Mouse (Mus musculus) stomach, embryonic 14.5 days (tissue): ENCODE measurements around the gene Slc39a9. TPM values are rescaled to one million over a fixed set of nuclear protein-coding genes. Genes with fewer than 3 reads are reported as not detected.

Source experiments
- ATAC-seq: fragments of 200-750 bp; cut with Nextera tagmentation; 2 replicates; pipeline ENCODE4 v1.8.0; 2017; ENCODE audit warnings: low read depth, moderate TSS enrichment; ENCODE audit not compliant: insufficient number of reproducible peaks, insufficient read depth, low FRiP score
- H3K27ac ChIP-seq: fragments of 300-500 bp; sonication (generic); 2 replicates; pipeline ENCODE4 v1.5.1; 2014; ENCODE audit warnings: mild to moderate bottlenecking, low read length, moderate library complexity, mixed read lengths
- H3K27me3 ChIP-seq: fragments of 300-500 bp; sonication (generic); 2 replicates; pipeline ENCODE4 v1.6.1; 2014; ENCODE audit warnings: low read length, control low read depth, mixed read lengths; ENCODE audit not compliant: control insufficient read depth, insufficient read depth
- H3K36me3 ChIP-seq: fragments of 300-500 bp; sonication (generic); 2 replicates; pipeline ENCODE4 v1.6.1; 2014; ENCODE audit warnings: mild to moderate bottlenecking, control low read depth, low read length, moderate library complexity, mixed read lengths; ENCODE audit not compliant: control insufficient read depth, insufficient read depth
- H3K4me1 ChIP-seq: fragments of 300-500 bp; sonication (generic); 2 replicates; pipeline ENCODE4 v1.6.1; 2014; ENCODE audit warnings: low read length, control low read depth, mixed read lengths; ENCODE audit not compliant: control insufficient read depth, insufficient read depth
- H3K4me2 ChIP-seq: fragments of 300-500 bp; sonication (generic); replicated peaks from 2 replicates; pipeline ENCODE4 v1.6.1; 2014; ENCODE audit warnings: low read depth, low read length, control low read depth
- H3K4me3 ChIP-seq: fragments of 300-500 bp; sonication (generic); 2 replicates; pipeline ENCODE4 v1.5.1; 2014; ENCODE audit warnings: low read depth, low read length, control low read depth
- H3K9ac ChIP-seq: fragments of 300-500 bp; sonication (generic); replicated peaks from 2 replicates; pipeline ENCODE4 v1.6.1; 2014; ENCODE audit warnings: low read depth, mild to moderate bottlenecking, control low read depth, low read length, moderate library complexity, mixed read lengths
- H3K9me3 ChIP-seq: fragments of 300-500 bp; sonication (generic); 2 replicates; pipeline ENCODE4 v1.6.1; 2016; ENCODE audit warnings: low read depth, low read length, control low read depth; ENCODE audit not compliant: control insufficient read depth
- WGBS: fragments of 180-500 bp; shearing (Covaris S2); extraction: QIAGEN DNeasy Blood & Tissue Kit; methylation state at CpG from one replicate; pipeline ENCODE4 v1.1.7; 2014; 5-methylcytosine and 5-hydroxymethylcytosine counted together
- polyA plus RNA-seq: library from polyadenylated mRNA; unstranded; fragments of >200 nt; fragmentation: Nextera tagmentation; extraction: Ambion mirVana; gene quantifications from 2 replicates; pipeline ENCODE4 v1.2.1, GENCODE M21; 2014

The Slc39a9 gene
- polyA plus RNA-seq, 1 experiment from 2014 or later, result 32.0 TPM

DNA sequence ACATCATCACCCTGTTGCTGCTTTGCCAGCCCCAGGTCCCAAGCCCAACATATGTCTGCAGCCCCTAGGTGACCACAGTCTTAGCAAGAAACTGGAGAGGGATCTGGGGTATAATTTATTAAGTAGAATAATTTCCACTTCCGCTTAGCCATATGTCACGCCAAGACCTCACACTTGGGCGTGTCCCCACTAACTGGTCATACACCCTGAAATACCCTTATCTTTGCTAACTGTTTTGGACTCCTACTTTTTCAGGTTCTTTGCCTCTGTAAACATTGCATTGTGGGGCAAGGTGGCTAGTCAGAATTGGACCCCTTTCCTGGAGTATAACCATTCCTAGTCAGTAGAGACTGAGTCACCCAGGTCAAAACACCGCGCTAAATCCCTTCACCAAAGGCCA is 41.3 kb upstream of the Slc39a9 start:
- Histone ChIP-seq H3K27ac (no peak overlapping the region), H3K27me3 (no peaks in the 10 kb centered on the region), H3K4me3 (no peak overlapping the region), H3K9me3 (no peaks in the 10 kb centered on the region), H3K4me2 (no peak overlapping the region), H3K36me3 (no peaks in the 10 kb centered on the region), H3K9ac (no peak overlapping the region), H3K4me1 (peaks cover 22% of the 10 kb centered on the region)
- 88% methylated on average over 5 of the region's 5 CpGs for WGBS
- no peak for ATAC-seq

DNA sequence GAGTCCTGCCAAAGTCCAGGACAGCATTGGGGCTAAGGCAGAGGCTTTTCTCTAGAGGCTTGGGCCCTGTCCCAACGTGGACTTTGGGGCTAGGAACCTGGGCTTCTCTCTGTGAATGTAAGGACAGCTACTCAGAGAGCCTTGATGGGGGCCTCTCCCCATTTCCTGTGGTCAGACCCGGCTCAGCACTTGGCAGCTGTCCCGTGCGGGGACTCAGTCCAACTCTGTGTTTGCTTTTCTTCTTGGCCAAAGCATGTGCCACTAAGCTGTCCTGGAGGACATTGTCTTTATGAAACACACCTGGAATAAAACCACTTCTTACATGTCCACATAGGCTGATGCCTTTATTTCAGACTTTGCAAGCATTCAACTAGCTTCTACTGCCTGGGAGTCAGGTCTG is 40.1 kb upstream of the Slc39a9 start:
- no peaks in the 10 kb centered on the region for H3K36me3 ChIP-seq
- no peaks in the 10 kb centered on the region for H3K27me3 ChIP-seq
- no peak overlapping the region for H3K4me2 ChIP-seq
- no peak overlapping the region for H3K9ac ChIP-seq
- H3K9me3 ChIP-seq, result no peaks in the 10 kb centered on the region
- peaks cover 18% of the 10 kb centered on the region for H3K4me1 ChIP-seq
- H3K27ac ChIP-seq, result peak overlapping the region; percentile 77
- no peak overlapping the region for H3K4me3 ChIP-seq
- peak; percentile 47; the same call in 1 of the 2 replicates for ATAC-seq
- 26% methylated on average over 4 of the region's 4 CpGs for WGBS

DNA sequence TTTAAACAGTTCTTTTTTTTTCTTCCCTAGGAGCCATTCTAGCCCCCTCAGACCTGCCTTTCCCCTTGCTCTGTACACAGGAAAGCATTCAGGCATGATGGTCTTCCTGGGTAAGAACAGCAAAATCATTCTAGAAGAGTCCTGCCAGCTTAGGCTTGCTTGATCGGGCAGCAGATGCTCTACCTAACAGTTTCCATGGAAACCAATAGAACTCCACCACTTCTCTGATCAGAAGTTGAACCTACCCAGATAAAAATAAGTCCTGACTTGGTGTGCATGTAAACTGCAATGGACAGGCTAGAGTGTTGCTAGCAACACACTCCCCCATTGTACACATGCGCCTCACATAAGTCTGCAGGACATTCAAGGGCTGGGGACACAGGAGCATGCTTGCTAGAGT is 39.5 kb upstream of the Slc39a9 start:
- H3K27ac ChIP-seq, result peak overlapping the region; percentile 77; the same call in 1 of the 2 replicates
- no peak overlapping the region for H3K4me3 ChIP-seq

DNA sequence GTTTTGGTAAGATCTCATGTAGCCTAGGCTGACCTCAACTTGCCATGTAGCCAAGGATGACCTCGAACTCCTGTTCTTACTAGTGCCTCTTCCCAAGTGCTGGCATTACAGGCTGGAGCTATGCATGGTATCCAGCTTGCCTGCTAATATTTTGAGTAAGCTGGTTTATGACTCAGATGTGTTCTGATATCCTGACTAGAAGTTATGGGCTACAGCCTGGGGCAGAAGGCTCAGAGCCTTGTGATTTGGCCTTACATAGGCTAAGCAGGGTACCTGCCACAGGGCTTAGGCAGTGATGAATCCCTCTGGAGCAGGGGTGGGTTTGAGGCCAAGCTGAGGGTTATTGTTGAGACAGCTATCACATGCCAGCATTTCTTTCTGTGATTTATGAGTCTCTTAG is 35.1 kb upstream of the Slc39a9 start:
- Histone ChIP-seq H3K9me3 (no peaks in the 10 kb centered on the region), H3K9ac (no peak overlapping the region), H3K36me3 (no peaks in the 10 kb centered on the region), H3K4me3 (no peak overlapping the region), H3K27me3 (no peaks in the 10 kb centered on the region), H3K4me1 (peaks cover 11% of the 10 kb centered on the region), H3K4me2 (no peak overlapping the region), H3K27ac (no peak overlapping the region)
- ATAC-seq, result no peak
- 82% methylated on average over 1 of the region's 1 CpGs for WGBS

More for the DNA sequence above, 39.5 kb upstream of the Slc39a9 start:
- no peak overlapping the region for H3K9ac ChIP-seq
- H3K4me2 ChIP-seq, result no peak overlapping the region
- H3K27me3 ChIP-seq, result no peaks in the 10 kb centered on the region
- H3K4me1 ChIP-seq, result peaks cover 18% of the 10 kb centered on the region
- H3K9me3 ChIP-seq, result no peaks in the 10 kb centered on the region
- H3K36me3 ChIP-seq, result no peaks in the 10 kb centered on the region
- ATAC-seq, result no peak
- WGBS, result 86% methylated on average over 2 of the region's 2 CpGs

DNA sequence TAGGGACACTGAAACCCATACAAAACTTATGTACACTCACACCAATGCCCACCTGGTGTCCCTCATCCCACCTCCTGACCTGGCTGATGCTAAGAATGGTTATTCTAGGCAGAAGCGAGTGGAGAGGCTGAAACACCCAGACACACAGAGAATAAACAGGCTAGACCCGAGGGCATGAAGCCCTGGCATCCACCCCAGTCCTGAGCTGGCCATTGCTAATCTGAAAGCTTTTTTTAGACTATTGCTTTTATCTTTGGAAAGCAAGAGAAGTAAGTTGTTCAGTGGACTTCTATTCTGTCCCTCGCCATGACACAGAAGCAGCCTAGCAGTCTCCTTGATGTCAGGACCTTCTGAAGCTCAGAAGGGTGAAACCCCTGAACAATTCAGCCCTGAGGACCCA is 33.8 kb upstream of the Slc39a9 start:
- Histone ChIP-seq H3K27ac (no peak overlapping the region), H3K4me1 (no peaks in the 10 kb centered on the region), H3K27me3 (no peaks in the 10 kb centered on the region), H3K36me3 (no peaks in the 10 kb centered on the region), H3K9me3 (no peaks in the 10 kb centered on the region), H3K4me2 (no peak overlapping the region), H3K9ac (no peak overlapping the region), H3K4me3 (no peak overlapping the region)
- WGBS, result 76% methylated on average over 3 of the region's 3 CpGs
- ATAC-seq, result no peak

DNA sequence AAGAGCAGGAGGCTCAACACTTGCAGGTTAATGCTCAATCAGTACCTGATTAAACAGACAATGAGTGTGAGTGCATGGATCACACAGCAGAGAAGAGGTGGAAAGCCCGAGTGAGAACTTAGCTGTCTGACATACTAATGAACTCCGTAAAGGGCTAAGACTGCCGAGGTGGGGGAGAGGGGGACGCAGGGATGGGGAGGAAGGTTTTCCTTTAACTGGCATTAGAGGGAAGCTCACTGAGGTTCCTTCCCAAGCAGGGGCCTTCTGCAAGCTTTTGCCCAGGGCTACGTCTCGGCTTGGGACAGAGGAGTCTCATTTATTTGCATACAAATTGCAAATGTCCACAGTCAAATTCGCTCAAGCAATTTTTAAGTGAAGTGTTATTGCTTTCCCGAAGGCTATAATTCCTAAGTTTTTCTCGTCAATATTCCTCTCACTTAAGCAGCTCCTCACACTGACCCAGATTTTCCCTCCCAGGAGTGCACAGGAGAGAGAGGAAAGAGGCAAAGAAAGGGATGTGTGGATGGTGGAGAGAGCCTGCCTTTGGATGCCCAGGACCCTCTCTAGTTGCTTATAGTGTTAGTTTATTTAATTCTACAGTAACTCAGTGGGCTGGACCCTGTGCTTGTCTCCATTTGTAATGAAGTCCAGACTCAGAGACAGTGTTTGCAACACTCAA is 31.4 kb upstream of the Slc39a9 start:
- ATAC-seq, result no peak
- Histone ChIP-seq H3K9me3 (no peaks in the 10 kb centered on the region), H3K4me2 (no peak overlapping the region), H3K36me3 (no peaks in the 10 kb centered on the region), H3K9ac (no peak overlapping the region), H3K4me1 (no peaks in the 10 kb centered on the region), H3K27me3 (no peaks in the 10 kb centered on the region), H3K4me3 (no peak overlapping the region), H3K27ac (no peak overlapping the region)
- 49% methylated on average over 9 of the region's 9 CpGs for WGBS

DNA sequence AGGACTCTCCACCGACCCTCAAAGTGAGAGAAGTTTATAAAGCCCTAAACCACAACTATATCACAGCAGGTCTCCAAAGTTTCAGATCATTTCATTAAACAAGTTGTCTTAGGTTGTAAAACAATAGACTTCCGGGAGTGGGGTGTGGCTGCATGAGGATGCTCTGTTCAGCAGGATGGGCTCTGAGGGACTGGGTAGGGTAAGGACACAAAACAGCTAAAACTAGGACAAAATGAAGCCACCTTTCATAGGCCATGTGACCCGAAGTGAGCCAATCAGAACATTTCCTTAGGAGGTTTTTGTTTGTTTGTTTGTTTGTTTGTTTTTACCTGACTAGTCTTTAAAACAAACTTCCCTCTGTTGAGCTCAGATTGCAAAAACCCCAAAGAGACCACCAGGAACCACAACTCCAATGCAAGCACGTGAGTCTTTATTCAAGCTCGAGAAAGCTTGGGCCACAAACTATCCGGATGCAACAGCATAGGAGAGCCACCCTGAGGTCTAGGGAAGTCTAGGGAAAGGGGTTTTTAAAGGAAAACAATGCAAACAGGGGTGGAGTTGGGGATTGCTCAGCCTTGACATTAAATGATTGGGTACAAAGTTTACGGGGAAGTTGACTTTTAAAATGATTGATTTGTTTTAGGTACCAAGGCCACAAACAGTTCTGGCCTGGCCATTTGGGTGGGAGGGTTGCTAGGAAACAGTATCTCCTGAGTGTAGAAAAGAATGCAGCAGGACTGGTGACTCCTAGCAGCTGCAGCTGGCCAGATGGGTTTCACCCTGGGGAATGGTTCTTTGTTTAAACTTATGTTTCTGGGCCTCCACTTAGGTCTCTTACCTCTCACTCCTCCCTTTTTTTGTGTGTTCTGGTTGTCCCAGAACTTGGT is 28.1 kb upstream of the Slc39a9 start:
- H3K9ac ChIP-seq, result no peak overlapping the region
- 32% methylated on average over 7 of the region's 7 CpGs for WGBS
- peak; percentile 82 for ATAC-seq
- H3K36me3 ChIP-seq, result no peaks in the 10 kb centered on the region
- H3K4me3 ChIP-seq, result no peak overlapping the region
- H3K27ac ChIP-seq, result peak overlapping the region; percentile 34; the same call in 1 of the 2 replicates
- no peaks in the 10 kb centered on the region for H3K9me3 ChIP-seq
- H3K4me1 ChIP-seq, result peaks cover 4% of the 10 kb centered on the region; the same call in 1 of the 2 replicates
- no peak overlapping the region for H3K4me2 ChIP-seq
- no peaks in the 10 kb centered on the region for H3K27me3 ChIP-seq

DNA sequence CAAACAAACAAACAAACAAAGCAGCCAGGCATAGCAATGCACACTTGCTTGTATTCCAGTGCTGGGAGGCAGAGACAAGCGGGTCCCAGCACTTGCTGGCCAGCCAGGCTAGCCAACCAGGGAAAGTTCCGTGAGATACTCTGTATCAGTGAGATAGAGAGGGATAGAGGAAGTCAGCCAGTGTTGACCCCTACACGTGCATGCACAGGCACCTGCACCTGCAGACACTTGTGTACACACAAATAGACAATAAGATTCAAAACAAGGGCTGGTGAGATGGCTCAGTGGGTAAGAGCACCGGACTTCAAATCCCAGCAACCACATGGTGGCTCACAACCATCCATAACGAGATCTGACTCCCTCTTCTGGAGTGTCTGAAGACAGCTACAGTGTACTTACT is 23.2 kb upstream of the Slc39a9 start:
- H3K4me2 ChIP-seq, result no peak overlapping the region
- H3K4me1 ChIP-seq, result peaks cover 4% of the 10 kb centered on the region; the same call in 1 of the 2 replicates
- H3K9me3 ChIP-seq, result no peaks in the 10 kb centered on the region
- no peaks in the 10 kb centered on the region for H3K27me3 ChIP-seq
- 76% methylated on average over 5 of the region's 5 CpGs for WGBS
- H3K36me3 ChIP-seq, result no peaks in the 10 kb centered on the region
- no peak overlapping the region for H3K4me3 ChIP-seq
- ATAC-seq, result no peak
- no peak overlapping the region for H3K9ac ChIP-seq
- no peak overlapping the region for H3K27ac ChIP-seq
